Mouse (Mus musculus): ENCODE measurements around the gene Efnb3.

DNA sequence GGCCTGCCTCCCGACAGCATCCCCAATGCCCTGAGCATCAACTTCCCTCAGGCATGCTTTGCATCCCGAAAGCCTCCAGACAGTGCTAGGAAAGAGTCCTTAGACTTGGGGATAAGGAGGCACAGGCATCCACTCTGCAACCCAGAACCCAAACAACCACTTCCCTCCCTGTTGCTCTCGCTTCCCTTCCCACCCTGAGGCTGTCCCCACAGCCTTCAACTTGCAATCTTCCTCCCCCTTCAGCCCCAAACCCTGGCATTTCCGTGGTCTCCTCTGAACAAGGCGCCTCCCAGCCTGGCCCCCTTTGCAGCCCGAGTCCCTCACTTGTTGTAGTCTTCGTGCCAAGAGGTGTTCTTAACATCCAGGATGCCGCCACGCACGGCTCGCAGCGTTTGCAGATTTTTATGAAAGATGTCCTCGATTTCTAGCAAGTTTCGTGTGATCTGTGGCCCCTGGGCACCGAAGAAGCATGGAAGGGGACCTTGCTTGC is 43.8 kb downstream of the Efnb3 start:
- TF ChIP-seq CTCF (IDR thresholded peaks at IDR 0.05; ENCODE audit: extremely low read depth, insufficient read depth, insufficient read length, insufficient replicate concordance) (no peak), POLR2A (IDR thresholded peaks at IDR 0.05; ENCODE audit: low read depth, low read length) (no peak)
